Mouse (Mus musculus) intestine, embryonic 15.5 days (tissue): ENCODE results near the gene Dlgap1. TPM values are rescaled to one million over a fixed set of nuclear protein-coding genes. Genes with fewer than 3 reads are reported as not detected.

Experiments used
- ATAC-seq: fragments of 200-750 bp; cut with Nextera tagmentation; 2 replicates; pipeline ENCODE4 v1.8.0; 2017; ENCODE audit warnings: moderate TSS enrichment, moderate library complexity
- H3K27ac ChIP-seq: fragments of 300-500 bp; sonication (generic); 2 replicates; pipeline ENCODE4 v1.5.1; 2015; ENCODE audit warnings: mild to moderate bottlenecking, inconsistent platforms
- H3K27me3 ChIP-seq: fragments of 300-500 bp; sonication (generic); replicated peaks from 2 replicates; pipeline ENCODE4 v1.6.1; 2015; ENCODE audit warnings: inconsistent platforms
- H3K36me3 ChIP-seq: fragments of 300-500 bp; sonication (generic); 2 replicates; pipeline ENCODE4 v1.6.1; 2015; ENCODE audit warnings: inconsistent platforms
- H3K4me1 ChIP-seq: fragments of 300-500 bp; sonication (generic); replicated peaks from 2 replicates; pipeline ENCODE4 v1.6.1; 2015; ENCODE audit warnings: inconsistent platforms
- H3K4me2 ChIP-seq: fragments of 300-500 bp; sonication (generic); replicated peaks from 2 replicates; pipeline ENCODE4 v1.6.1; 2015; ENCODE audit warnings: mild to moderate bottlenecking, inconsistent platforms
- H3K4me3 ChIP-seq: fragments of 300-500 bp; sonication (generic); replicated peaks from 2 replicates; pipeline ENCODE4 v1.5.1; 2015; ENCODE audit warnings: inconsistent platforms
- H3K9ac ChIP-seq: fragments of 300-500 bp; sonication (generic); 2 replicates; pipeline ENCODE4 v1.6.1; 2015; ENCODE audit warnings: inconsistent platforms
- H3K9me3 ChIP-seq: fragments of 300-500 bp; sonication (generic); 2 replicates; pipeline ENCODE4 v1.6.1; 2016; ENCODE audit warnings: inconsistent platforms
- WGBS: fragments of 180-500 bp; shearing (Covaris S2); methylation state at CpG from one replicate; pipeline ENCODE4 v1.1.7; 2015; 5-methylcytosine and 5-hydroxymethylcytosine counted together
- polyA plus RNA-seq: library from polyadenylated mRNA; unstranded; fragments of >200 nt; fragmentation: Nextera tagmentation; extraction: Ambion mirVana; gene quantifications from 2 replicates; pipeline ENCODE4 v1.2.1, GENCODE M21; 2015

The Dlgap1 gene
- polyA plus RNA-seq, 1 experiment from 2014 or later, result 1.6 TPM

DNA sequence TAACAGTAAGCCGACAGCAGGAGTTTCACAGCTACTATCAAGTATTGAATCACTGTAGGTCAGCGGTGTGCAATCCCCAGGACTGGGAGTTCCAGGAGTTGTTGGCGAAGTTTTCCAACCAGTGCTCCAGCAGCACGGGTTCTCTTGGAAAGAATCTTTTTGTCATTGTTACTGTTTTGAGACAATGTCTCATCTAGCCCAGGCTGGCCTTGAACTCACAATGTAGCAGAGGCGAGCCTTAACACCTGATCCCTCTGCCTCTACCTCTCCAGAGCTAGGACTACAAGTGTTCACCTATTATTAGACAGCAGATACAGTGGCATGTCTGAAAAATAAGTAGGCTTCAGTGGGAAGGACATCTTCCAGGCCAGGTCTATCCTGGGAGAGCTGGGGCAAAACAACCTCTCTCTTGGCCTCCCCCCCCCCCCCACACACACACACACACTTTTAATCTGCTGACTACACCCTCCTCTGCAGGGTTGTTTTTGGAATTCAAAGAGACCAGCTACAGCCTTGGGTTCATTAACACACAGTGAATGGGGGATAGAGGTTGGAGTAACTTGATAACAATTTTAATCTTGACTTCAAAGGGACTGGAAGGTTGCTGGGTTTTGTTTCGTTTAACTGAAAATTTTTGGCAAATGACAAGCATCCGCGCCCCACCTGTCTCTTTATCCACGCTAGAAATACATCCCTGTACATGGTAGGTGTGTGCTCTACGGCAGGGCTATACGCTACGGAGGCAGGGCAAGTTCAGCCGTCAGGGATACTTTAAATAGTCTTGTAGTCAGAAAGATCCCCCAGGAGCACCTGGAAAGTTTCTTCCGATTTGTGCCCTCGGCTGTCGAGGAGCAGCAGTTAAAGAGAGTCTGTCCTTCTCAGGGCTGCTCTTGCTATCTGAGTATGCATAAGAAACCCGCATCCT is 781.6 kb downstream of the Dlgap1 start:
- Histone ChIP-seq H3K4me2 (peak overlapping the region; percentile 72), H3K9me3 (no peaks in the 10 kb centered on the region), H3K27me3 (no peaks in the 10 kb centered on the region), H3K4me1 (peaks cover 15% of the 10 kb centered on the region), H3K4me3 (peak overlapping the region; percentile 41), H3K27ac (peak overlapping the region; percentile 85), H3K9ac (peak overlapping the region; percentile 9; the same call in 1 of the 2 replicates), H3K36me3 (no peaks in the 10 kb centered on the region)
- no peak for ATAC-seq
- 37% methylated on average over 17 of the region's 17 CpGs for WGBS

DNA sequence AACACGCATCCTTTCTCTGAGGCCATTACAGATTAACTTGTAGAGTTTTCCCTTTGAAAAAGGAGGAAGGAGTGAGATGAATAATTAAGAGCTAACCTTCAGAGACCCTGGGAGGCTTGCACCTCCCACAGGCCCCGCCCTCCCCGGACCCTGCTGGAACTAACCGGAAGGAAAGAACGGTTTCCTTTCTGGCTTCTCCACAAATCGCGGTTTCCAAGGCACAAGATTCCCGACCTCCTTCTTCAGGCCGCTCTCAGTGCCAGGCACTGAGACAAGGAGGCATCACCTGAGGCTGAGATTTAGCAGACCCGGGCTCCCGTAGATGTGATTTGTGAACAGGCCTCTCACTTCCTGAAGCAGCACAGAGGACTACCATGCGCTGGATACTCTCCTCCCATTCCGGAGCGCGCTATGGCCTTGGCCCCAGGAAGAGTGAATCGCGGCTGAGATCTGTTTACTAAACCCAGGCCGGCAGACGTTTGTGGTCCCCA is 782.3 kb downstream of the Dlgap1 start:
- Histone ChIP-seq H3K4me1 (peaks cover 19% of the 10 kb centered on the region), H3K9ac (peak overlapping the region; percentile 58), H3K27ac (peak overlapping the region; percentile 85), H3K36me3 (no peaks in the 10 kb centered on the region), H3K4me2 (peak overlapping the region; percentile 72), H3K27me3 (no peaks in the 10 kb centered on the region), H3K9me3 (no peaks in the 10 kb centered on the region), H3K4me3 (peak overlapping the region; percentile 41)
- 2% methylated on average over 19 of the region's 19 CpGs for WGBS
- ATAC-seq, result peak; percentile 19; the same call in 1 of the 2 replicates

DNA sequence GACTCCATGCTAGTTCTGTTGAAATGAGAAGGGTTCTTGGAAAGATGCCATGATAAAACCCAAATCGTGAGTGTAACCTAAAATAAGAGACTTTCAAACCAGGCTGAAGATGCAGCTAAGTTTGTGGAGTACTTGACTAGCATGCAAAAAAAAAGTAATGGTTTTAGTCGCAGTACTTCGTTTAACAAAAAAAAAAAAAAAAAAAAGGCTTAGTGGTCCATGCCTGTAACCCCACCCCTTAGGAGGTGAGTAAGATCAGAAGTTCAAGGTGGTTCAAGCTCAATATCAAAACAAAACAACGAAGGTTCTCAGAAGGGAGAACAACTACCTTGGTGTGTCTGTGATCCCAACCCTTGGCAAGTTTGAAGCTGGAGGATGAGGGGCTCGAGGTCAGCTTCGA is 782.8 kb downstream of the Dlgap1 start:
- 39% methylated on average over 6 of the region's 6 CpGs for WGBS
- Histone ChIP-seq H3K9ac (no peak overlapping the region), H3K4me2 (peak overlapping the region; percentile 72), H3K4me3 (peak overlapping the region; percentile 41), H3K4me1 (peaks cover 15% of the 10 kb centered on the region), H3K9me3 (no peaks in the 10 kb centered on the region), H3K36me3 (no peaks in the 10 kb centered on the region), H3K27me3 (no peaks in the 10 kb centered on the region), H3K27ac (peak overlapping the region; percentile 85)
- ATAC-seq, result no peak

DNA sequence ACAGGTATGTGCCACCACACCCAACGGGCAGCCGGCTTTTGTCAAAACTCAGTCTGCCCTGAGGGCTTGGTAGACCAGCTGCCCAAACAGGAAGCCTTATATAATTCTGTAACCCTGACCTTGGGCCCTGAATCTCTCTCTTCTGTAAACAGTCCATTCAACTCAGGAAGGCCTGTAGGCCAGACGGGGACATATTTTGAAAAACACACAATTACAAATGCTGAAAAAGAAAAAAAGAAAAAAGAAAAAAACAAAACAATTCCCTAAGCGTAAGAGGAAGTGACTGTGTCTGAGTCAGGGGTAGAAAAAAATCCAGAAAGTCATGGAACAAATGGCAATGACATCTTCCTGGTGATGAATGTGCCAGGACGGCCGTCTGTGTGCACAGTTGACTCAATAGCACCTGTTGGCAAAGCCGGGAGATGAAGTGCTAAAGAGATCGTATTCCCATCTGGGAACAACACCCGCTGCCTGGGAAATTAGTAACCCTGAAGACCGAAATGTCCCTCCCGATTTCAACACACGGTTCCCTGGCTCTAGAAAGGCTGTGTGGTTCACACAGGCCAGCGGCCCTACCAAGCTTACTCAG is 784.7 kb downstream of the Dlgap1 start:
- Histone ChIP-seq H3K9ac (no peak overlapping the region), H3K4me2 (no peak overlapping the region), H3K36me3 (no peaks in the 10 kb centered on the region), H3K27me3 (no peaks in the 10 kb centered on the region), H3K27ac (no peak overlapping the region), H3K4me3 (no peak overlapping the region), H3K9me3 (no peaks in the 10 kb centered on the region), H3K4me1 (peaks cover 12% of the 10 kb centered on the region)
- no peak for ATAC-seq
- 57% methylated on average over 13 of the region's 13 CpGs for WGBS

DNA sequence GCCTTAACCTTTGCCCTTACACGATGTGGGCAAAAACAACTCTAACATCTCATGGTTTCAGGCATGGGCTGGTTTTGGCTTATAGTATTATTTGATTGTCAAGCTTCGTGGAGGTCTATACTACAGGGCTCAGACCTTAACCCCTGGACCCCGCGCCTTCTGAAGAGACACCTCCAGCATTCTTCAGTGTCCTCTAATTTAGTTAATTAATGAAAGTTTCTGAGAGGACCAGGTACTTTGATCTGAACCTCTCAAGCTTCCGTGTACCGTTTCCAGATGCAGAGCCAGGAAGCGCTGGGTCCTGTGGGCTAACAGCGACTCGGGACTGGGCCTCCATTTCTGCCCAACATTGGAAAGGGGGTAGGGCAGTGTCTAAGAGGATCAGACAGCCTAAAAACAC is 785.2 kb downstream of the Dlgap1 start:
- Histone ChIP-seq H3K9ac (no peak overlapping the region), H3K27me3 (no peaks in the 10 kb centered on the region), H3K4me1 (peaks cover 12% of the 10 kb centered on the region), H3K9me3 (no peaks in the 10 kb centered on the region), H3K4me3 (no peak overlapping the region), H3K27ac (no peak overlapping the region), H3K36me3 (no peaks in the 10 kb centered on the region), H3K4me2 (no peak overlapping the region)
- 75% methylated on average over 9 of the region's 9 CpGs for WGBS
- no peak for ATAC-seq

DNA sequence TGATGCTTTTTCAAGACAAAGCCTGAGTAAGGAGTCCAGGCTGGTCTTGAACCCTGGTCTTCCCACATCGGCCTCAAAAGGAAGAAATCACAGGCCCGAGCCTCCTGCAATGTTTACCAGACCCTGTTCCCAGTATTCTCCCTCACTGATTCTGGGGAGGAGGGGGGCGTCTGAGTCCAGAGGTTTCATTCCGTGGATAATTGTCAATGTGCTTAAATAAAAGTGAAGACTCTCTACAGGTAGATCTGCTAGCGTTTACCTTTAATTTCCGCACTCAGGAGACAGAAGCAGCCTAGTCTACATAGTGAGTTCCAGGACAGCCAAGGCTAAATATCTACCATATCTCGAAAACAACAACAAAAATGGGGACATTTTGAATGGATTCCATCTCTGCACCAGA is 785.8 kb downstream of the Dlgap1 start:
- H3K27ac ChIP-seq, result no peak overlapping the region
- WGBS, result 54% methylated on average over 7 of the region's 7 CpGs
- no peak overlapping the region for H3K4me3 ChIP-seq
- H3K36me3 ChIP-seq, result no peaks in the 10 kb centered on the region
- H3K27me3 ChIP-seq, result no peaks in the 10 kb centered on the region
- no peak for ATAC-seq
- no peaks in the 10 kb centered on the region for H3K9me3 ChIP-seq
- H3K4me2 ChIP-seq, result peak overlapping the region; percentile 92
- peaks cover 12% of the 10 kb centered on the region for H3K4me1 ChIP-seq
- no peak overlapping the region for H3K9ac ChIP-seq

DNA sequence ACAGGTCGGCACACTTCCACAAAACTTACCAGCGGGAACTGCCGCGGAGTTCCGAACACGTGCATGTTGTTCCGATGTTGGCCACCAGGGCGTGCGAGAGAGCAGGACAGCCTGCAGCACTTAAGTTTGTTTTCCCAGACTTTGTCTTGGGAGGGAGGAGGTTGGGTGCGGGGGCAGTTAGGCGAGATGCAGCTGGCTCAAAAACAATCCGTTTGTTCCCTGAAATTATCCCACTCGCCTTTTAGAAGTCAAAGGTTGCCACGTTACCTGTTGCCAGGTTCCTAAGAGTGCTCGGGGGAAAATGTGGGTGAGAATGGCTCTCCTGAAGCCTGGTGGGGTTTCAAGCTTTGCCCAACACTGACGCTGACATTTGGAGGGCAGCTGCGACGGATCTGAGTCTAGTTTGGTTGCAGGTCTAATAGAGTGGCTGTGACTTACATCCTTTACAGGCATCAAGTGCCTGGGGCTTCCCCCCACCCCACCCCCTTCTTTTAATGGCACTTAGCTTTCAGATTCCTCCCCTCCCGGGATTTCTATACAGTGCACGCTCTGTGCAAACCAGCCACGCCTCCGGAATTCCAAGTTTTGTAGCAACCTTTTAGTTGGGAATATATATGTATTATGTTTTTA is 786.3 kb downstream of the Dlgap1 start:
- Histone ChIP-seq H3K27ac (peak overlapping the region; percentile 87), H3K36me3 (no peaks in the 10 kb centered on the region), H3K9me3 (no peaks in the 10 kb centered on the region), H3K4me3 (peak overlapping the region; percentile 38), H3K4me1 (peaks cover 12% of the 10 kb centered on the region), H3K27me3 (no peaks in the 10 kb centered on the region), H3K9ac (peak overlapping the region; percentile 48), H3K4me2 (peak overlapping the region; percentile 92)
- peak; percentile 68 for ATAC-seq
- WGBS, result under 1% methylated on average over 22 of the region's 22 CpGs

DNA sequence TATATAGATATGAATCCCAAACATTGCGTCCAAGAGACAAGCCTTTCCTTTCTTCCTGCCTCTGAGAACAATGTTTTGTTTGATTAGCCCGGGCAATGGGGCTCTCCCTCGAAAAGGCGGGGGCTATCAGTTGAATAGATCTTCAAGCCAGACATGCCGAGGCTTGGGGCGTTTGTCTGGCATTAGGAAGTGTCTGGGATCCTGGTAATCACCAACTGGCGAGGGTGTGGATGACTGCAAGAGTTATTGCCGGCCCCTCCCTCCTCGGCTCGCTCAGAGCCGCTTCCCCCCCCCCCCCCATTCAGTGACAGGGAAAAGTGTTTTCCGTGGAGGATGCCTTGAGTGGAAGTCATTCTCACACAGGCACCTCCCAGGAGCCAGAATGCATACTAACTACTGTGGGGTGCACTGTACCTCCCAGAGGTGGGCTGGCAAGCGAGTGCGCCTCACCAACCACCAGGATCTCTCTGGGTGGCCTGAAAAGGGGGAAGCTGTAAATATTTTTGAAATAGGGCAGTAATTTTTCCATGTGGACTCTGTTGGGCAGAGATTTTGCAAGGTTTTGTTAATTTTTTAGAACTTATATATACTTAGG is 786.9 kb downstream of the Dlgap1 start:
- H3K27ac ChIP-seq, result peak overlapping the region; percentile 87
- H3K4me1 ChIP-seq, result peaks cover 11% of the 10 kb centered on the region
- no peaks in the 10 kb centered on the region for H3K27me3 ChIP-seq
- 4% methylated on average over 14 of the region's 14 CpGs for WGBS
- peak overlapping the region; percentile 92 for H3K4me2 ChIP-seq
- H3K4me3 ChIP-seq, result peak overlapping the region; percentile 38
- no peaks in the 10 kb centered on the region for H3K36me3 ChIP-seq
- no peaks in the 10 kb centered on the region for H3K9me3 ChIP-seq
- H3K9ac ChIP-seq, result 0 out of 2 replicates have a peak overlapping the region, but pooled peaks have one; percentile 48
- ATAC-seq, result peak; percentile 48

DNA sequence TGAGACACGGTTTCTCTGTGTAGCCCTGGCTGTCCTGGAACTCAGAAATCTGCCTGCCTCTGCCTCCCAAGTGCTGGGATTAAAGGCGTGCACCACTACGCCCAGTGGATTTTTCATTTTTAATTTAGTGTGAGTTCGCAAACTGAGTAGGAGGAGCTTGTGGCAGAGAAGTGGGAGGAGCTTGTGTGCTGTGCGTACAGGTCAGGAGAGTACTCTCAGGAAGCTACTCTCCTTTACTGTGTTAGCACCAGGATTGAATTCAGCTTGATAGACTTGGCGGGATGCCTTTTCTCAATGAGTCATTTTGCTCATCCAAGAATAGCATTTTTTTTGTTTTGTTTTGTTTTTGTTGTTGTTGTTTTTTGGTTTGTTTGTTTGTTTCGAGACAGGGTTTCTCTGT is 793.1 kb downstream of the Dlgap1 start:
- no peak for ATAC-seq
- Histone ChIP-seq H3K27me3 (no peaks in the 10 kb centered on the region), H3K27ac (no peak overlapping the region), H3K4me1 (no peaks in the 10 kb centered on the region), H3K4me2 (no peak overlapping the region), H3K4me3 (no peak overlapping the region), H3K9me3 (no peaks in the 10 kb centered on the region), H3K9ac (no peak overlapping the region), H3K36me3 (no peaks in the 10 kb centered on the region)
- 92% methylated on average over 7 of the region's 7 CpGs for WGBS

DNA sequence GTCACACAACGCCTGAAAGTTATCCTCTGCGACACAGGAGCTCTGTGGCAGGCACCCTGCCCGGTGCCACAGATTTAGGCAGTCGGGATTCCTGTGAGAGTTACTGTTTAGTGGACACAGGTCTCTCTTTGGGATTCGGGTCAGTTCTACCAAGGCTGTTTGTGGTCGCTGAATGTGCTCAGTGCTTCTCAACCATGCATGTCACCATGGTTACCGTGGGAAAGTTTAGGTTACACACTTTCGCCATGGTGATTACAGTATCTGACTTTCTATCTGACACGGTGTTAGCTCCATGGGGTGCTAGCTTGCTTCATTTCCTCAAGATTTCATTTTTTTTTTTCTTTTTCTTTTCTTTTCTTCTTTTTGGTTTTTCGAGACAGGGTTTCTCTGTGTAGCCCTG is 793.8 kb downstream of the Dlgap1 start:
- ATAC-seq, result no peak
- H3K27me3 ChIP-seq, result no peaks in the 10 kb centered on the region
- no peak overlapping the region for H3K4me2 ChIP-seq
- no peak overlapping the region for H3K4me3 ChIP-seq
- H3K9me3 ChIP-seq, result no peaks in the 10 kb centered on the region
- H3K4me1 ChIP-seq, result no peaks in the 10 kb centered on the region
- no peaks in the 10 kb centered on the region for H3K36me3 ChIP-seq
- no peak overlapping the region for H3K27ac ChIP-seq
- no peak overlapping the region for H3K9ac ChIP-seq
- 91% methylated on average over 10 of the region's 10 CpGs for WGBS

DNA sequence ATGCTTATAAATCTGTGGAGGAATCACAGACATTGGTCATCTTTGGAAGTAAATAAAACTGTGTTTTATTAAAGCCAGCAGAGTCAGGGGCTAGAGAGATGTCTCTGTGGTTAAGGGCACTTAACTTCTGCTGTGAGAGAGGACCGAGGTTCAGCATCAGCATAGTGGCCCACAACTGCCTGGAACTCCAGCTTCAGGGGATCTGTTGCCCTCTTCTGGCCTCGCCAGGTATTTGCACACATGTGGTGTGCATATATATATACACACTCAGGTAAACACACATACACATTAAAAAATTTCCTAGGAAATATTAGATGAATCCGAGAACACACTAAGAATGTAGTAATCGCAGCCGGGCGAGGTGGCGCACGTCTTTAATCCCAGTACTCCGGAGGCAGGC is 796.5 kb downstream of the Dlgap1 start:
- no peaks in the 10 kb centered on the region for H3K4me1 ChIP-seq
- no peaks in the 10 kb centered on the region for H3K36me3 ChIP-seq
- no peak overlapping the region for H3K9ac ChIP-seq
- no peak overlapping the region for H3K4me2 ChIP-seq
- H3K27me3 ChIP-seq, result no peaks in the 10 kb centered on the region
- 96% methylated on average over 9 of the region's 9 CpGs for WGBS
- no peak overlapping the region for H3K4me3 ChIP-seq
- no peak overlapping the region for H3K27ac ChIP-seq
- H3K9me3 ChIP-seq, result no peaks in the 10 kb centered on the region
- ATAC-seq, result no peak

DNA sequence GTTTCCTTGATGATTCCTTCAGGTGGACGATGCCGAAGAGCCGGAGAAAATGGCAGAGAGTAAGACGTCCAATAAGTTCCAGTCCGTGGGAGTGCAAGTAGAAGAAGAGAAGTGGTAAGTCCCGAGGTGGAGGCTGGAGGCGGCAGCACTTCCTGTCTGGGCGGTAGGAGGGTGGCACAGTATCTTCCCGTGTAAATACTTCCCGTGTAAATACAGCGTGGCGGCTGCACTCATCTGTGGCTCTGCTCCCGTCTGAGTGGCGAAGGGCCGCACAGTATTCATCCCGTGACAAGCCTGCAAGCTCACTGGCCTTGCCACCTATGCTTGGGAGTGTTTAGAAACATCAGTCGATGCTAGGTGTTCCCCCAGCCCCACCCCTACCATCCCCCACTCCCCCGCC is 797.1 kb downstream of the Dlgap1 start:
- Histone ChIP-seq H3K4me2 (no peak overlapping the region), H3K27ac (no peak overlapping the region), H3K9ac (no peak overlapping the region), H3K36me3 (no peaks in the 10 kb centered on the region), H3K9me3 (no peaks in the 10 kb centered on the region), H3K27me3 (no peaks in the 10 kb centered on the region), H3K4me3 (no peak overlapping the region), H3K4me1 (no peaks in the 10 kb centered on the region)
- ATAC-seq, result no peak
- WGBS, result 79% methylated on average over 18 of the region's 18 CpGs
